Mouse (Mus musculus): Measurements from ENCODE around the gene Tifab. TPM values are rescaled to one million over a fixed set of nuclear protein-coding genes. Genes with fewer than 3 reads are reported as not detected.

Tifab gene
- polyA plus RNA-seq (2015; fragmentation: Nextera tagmentation; extraction: Ambion mirVana): 7.1 and 8.1 TPM in 2 replicates

- no peak within 1 kb of the TSS for H3K4me2 ChIP-seq (ENCODE audit: low read depth, low read length)
- H3K27ac ChIP-seq (ENCODE audit: low read length): peak within 1 kb of the TSS; percentile 4; the same call in 1 of the 2 replicates
Observed at GRCm38 (mm10) chr13:56178416-56179035, at the start of gene Tifab. TSS of gene Tifab (minus strand) at chr13:56178885.

GRCm38 (mm10) chr13:56226175-56226954 is 47.7 kb upstream of the Tifab start:
- Histone ChIP-seq H3K9me3 (replicated peaks; ENCODE audit: control insufficient read depth, low read length) (no peaks in the 10 kb centered on the region), H3K27ac (ENCODE audit: low read length) (no peak overlapping the region), H3K9ac (ENCODE audit: low read depth, low read length) (no peak overlapping the region), H3K4me3 (ENCODE audit: low read depth, low read length) (no peak overlapping the region), H3K36me3 (ENCODE audit: control insufficient read depth, insufficient read depth) (no peaks in the 10 kb centered on the region), H3K27me3 (ENCODE audit: control insufficient read depth, insufficient read depth, low read depth, low read length) (peaks cover 34% of the 10 kb centered on the region), H3K4me1 (ENCODE audit: control insufficient read depth, low read depth, low read length) (no peaks in the 10 kb centered on the region), H3K4me2 (ENCODE audit: low read depth, low read length) (no peak overlapping the region)
- 25% methylated on average over 10 of the region's 10 CpGs for WGBS (ENCODE audit: insufficient replicate concordance)
- no peak for ATAC-seq (ENCODE audit: low read depth)

More at GRCm38 (mm10) chr13:56178416-56179035, at the start of gene Tifab:
- H3K36me3 ChIP-seq (ENCODE audit: control insufficient read depth, insufficient read depth): no peaks in the 10 kb centered on the region
- no peaks in the 10 kb centered on the region for H3K27me3 ChIP-seq (ENCODE audit: control insufficient read depth, insufficient read depth, low read depth, low read length)
- H3K4me1 ChIP-seq (ENCODE audit: control insufficient read depth, low read depth, low read length): no peaks in the 10 kb centered on the region; the same call in none of the 2 replicates
- H3K9ac ChIP-seq (ENCODE audit: low read depth, low read length): 0 out of 2 replicates have a peak within 1 kb of the TSS, but pooled peaks have one; percentile 4
- peak within 1 kb of the TSS; percentile 38 for H3K4me3 ChIP-seq (ENCODE audit: low read depth, low read length)
- H3K9me3 ChIP-seq (replicated peaks; ENCODE audit: control insufficient read depth, low read length): no peaks in the 10 kb centered on the region
- 64% methylated on average over 16 of the region's 16 CpGs for WGBS (ENCODE audit: insufficient replicate concordance)
- ATAC-seq (ENCODE audit: low read depth): peak; percentile 47

- Histone ChIP-seq H3K27ac (ENCODE audit: low read length) (no peak overlapping the region), H3K9ac (ENCODE audit: low read depth, low read length) (no peak overlapping the region), H3K9me3 (replicated peaks; ENCODE audit: control insufficient read depth, low read length) (no peaks in the 10 kb centered on the region), H3K27me3 (ENCODE audit: control insufficient read depth, insufficient read depth, low read depth, low read length) (peaks cover 43% of the 10 kb centered on the region), H3K4me1 (ENCODE audit: control insufficient read depth, low read depth, low read length) (no peaks in the 10 kb centered on the region), H3K4me2 (ENCODE audit: low read depth, low read length) (no peak overlapping the region), H3K36me3 (ENCODE audit: control insufficient read depth, insufficient read depth) (no peaks in the 10 kb centered on the region), H3K4me3 (ENCODE audit: low read depth, low read length) (no peak overlapping the region)
- no peak for ATAC-seq (ENCODE audit: low read depth)
- WGBS (ENCODE audit: insufficient replicate concordance): 2% methylated on average over 21 of the region's 21 CpGs
Observed at GRCm38 (mm10) chr13:56223625-56224024, 44.9 kb upstream of the Tifab start.

GRCm38 (mm10) chr13:56222849-56223246 is 44.2 kb upstream of the Tifab start:
- 8% methylated on average over 4 of the region's 4 CpGs for WGBS (ENCODE audit: insufficient replicate concordance)
- H3K27me3 ChIP-seq (ENCODE audit: control insufficient read depth, insufficient read depth, low read depth, low read length): peaks cover 43% of the 10 kb centered on the region
- no peak for ATAC-seq (ENCODE audit: low read depth)

GRCm38 (mm10) chr13:56221995-56222848 is 43.5 kb upstream of the Tifab start:
- H3K4me2 ChIP-seq (ENCODE audit: low read depth, low read length): no peak overlapping the region
- no peaks in the 10 kb centered on the region for H3K36me3 ChIP-seq (ENCODE audit: control insufficient read depth, insufficient read depth)
- H3K9me3 ChIP-seq (replicated peaks; ENCODE audit: control insufficient read depth, low read length): no peaks in the 10 kb centered on the region
- no peak for ATAC-seq (ENCODE audit: low read depth)
- no peaks in the 10 kb centered on the region for H3K4me1 ChIP-seq (ENCODE audit: control insufficient read depth, low read depth, low read length)
- peaks cover 43% of the 10 kb centered on the region for H3K27me3 ChIP-seq (ENCODE audit: control insufficient read depth, insufficient read depth, low read depth, low read length)
- H3K27ac ChIP-seq (ENCODE audit: low read length): no peak overlapping the region
- no peak overlapping the region for H3K4me3 ChIP-seq (ENCODE audit: low read depth, low read length)
- 3% methylated on average over 50 of the region's 50 CpGs for WGBS (ENCODE audit: insufficient replicate concordance)
- H3K9ac ChIP-seq (ENCODE audit: low read depth, low read length): no peak overlapping the region

More at GRCm38 (mm10) chr13:56222849-56223246, 44.2 kb upstream of the Tifab start:
- H3K4me2 ChIP-seq (ENCODE audit: low read depth, low read length): no peak overlapping the region
- H3K36me3 ChIP-seq (ENCODE audit: control insufficient read depth, insufficient read depth): no peaks in the 10 kb centered on the region
- H3K4me3 ChIP-seq (ENCODE audit: low read depth, low read length): no peak overlapping the region
- H3K9me3 ChIP-seq (replicated peaks; ENCODE audit: control insufficient read depth, low read length): no peaks in the 10 kb centered on the region
- H3K4me1 ChIP-seq (ENCODE audit: control insufficient read depth, low read depth, low read length): no peaks in the 10 kb centered on the region
- H3K27ac ChIP-seq (ENCODE audit: low read length): no peak overlapping the region
- H3K9ac ChIP-seq (ENCODE audit: low read depth, low read length): no peak overlapping the region

GRCm38 (mm10) chr13:56221129-56221910 is 42.6 kb upstream of the Tifab start:
- H3K9ac ChIP-seq (ENCODE audit: low read depth, low read length): no peak overlapping the region
- H3K4me3 ChIP-seq (ENCODE audit: low read depth, low read length): no peak overlapping the region
- H3K27ac ChIP-seq (ENCODE audit: low read length): no peak overlapping the region
- no peak for ATAC-seq (ENCODE audit: low read depth)
- no peaks in the 10 kb centered on the region for H3K36me3 ChIP-seq (ENCODE audit: control insufficient read depth, insufficient read depth)
- WGBS (ENCODE audit: insufficient replicate concordance): 2% methylated on average over 46 of the region's 46 CpGs
- no peak overlapping the region for H3K4me2 ChIP-seq (ENCODE audit: low read depth, low read length)
- H3K9me3 ChIP-seq (replicated peaks; ENCODE audit: control insufficient read depth, low read length): no peaks in the 10 kb centered on the region
- H3K27me3 ChIP-seq (ENCODE audit: control insufficient read depth, insufficient read depth, low read depth, low read length): peaks cover 43% of the 10 kb centered on the region
- H3K4me1 ChIP-seq (ENCODE audit: control insufficient read depth, low read depth, low read length): no peaks in the 10 kb centered on the region

GRCm38 (mm10) chr13:56219254-56219653 is 40.6 kb upstream of the Tifab start:
- Histone ChIP-seq H3K36me3 (ENCODE audit: control insufficient read depth, insufficient read depth) (no peaks in the 10 kb centered on the region), H3K9ac (ENCODE audit: low read depth, low read length) (no peak overlapping the region), H3K4me3 (ENCODE audit: low read depth, low read length) (no peak overlapping the region), H3K27ac (ENCODE audit: low read length) (no peak overlapping the region), H3K4me1 (ENCODE audit: control insufficient read depth, low read depth, low read length) (no peaks in the 10 kb centered on the region), H3K27me3 (ENCODE audit: control insufficient read depth, insufficient read depth, low read depth, low read length) (peaks cover 38% of the 10 kb centered on the region), H3K9me3 (replicated peaks; ENCODE audit: control insufficient read depth, low read length) (no peaks in the 10 kb centered on the region), H3K4me2 (ENCODE audit: low read depth, low read length) (no peak overlapping the region)
- WGBS (ENCODE audit: insufficient replicate concordance): 41% methylated on average over 9 of the region's 9 CpGs
- ATAC-seq (ENCODE audit: low read depth): no peak

GRCm38 (mm10) chr13:56216090-56216489 is 37.4 kb upstream of the Tifab start:
- Histone ChIP-seq H3K36me3 (ENCODE audit: control insufficient read depth, insufficient read depth) (no peaks in the 10 kb centered on the region), H3K9me3 (replicated peaks; ENCODE audit: control insufficient read depth, low read length) (no peaks in the 10 kb centered on the region), H3K9ac (ENCODE audit: low read depth, low read length) (no peak overlapping the region), H3K4me2 (ENCODE audit: low read depth, low read length) (no peak overlapping the region), H3K27me3 (ENCODE audit: control insufficient read depth, insufficient read depth, low read depth, low read length) (peaks cover 7% of the 10 kb centered on the region), H3K4me1 (ENCODE audit: control insufficient read depth, low read depth, low read length) (no peaks in the 10 kb centered on the region), H3K27ac (ENCODE audit: low read length) (no peak overlapping the region), H3K4me3 (ENCODE audit: low read depth, low read length) (no peak overlapping the region)
- WGBS (ENCODE audit: insufficient replicate concordance): 25% methylated on average over 4 of the region's 4 CpGs
- no peak for ATAC-seq (ENCODE audit: low read depth)

Data from liver, embryonic 16.5 days (tissue).